Mouse (Mus musculus): ENCODE results near the gene Eddm3b.

DNA sequence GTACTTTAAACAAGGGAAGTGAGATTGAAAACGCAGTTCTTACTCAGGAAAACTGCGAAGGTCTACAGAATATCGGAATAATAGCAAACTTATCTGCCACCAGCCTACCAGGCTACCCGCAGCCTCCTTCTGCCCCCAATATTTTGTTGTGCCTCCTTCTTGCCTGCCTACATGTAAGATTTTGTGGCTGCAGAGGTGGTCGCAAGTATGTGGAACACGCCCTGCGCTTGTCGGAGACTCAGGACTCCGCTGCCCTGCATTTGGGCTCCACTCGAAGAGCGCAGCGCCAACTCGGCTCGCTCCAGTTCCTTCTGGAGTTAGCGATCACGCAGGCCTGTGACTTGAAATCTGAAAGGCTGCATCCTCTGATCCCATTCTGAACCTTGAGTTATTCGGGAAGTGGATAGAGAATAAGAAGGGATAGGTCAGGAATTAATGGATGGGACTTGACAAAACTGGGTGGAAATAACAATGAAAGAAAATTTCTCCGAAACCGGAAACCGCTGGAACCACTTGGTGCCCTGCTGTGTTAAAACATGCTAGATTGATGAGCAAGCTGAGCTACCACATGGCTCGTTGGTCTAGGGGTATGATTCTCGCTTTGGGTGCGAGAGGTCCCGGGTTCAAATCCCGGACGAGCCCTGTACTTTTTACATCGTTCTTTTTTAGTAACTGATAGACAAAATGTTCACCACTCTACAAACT lies 24.0 kb upstream of the Eddm3b start:
- no peak for TF ChIP-seq CTCF (IDR thresholded peaks at IDR 0.05; ENCODE audit: borderline replicate concordance, insufficient read depth, low read length)
- TF ChIP-seq POLR2A (IDR thresholded peaks at IDR 0.05; ENCODE audit: low read depth, low read length) = peak; percentile 45; the same call in 1 of the 2 replicates
